Mouse (Mus musculus): ENCODE measurements around the gene Abca17.

Abca17 gene

DNA sequence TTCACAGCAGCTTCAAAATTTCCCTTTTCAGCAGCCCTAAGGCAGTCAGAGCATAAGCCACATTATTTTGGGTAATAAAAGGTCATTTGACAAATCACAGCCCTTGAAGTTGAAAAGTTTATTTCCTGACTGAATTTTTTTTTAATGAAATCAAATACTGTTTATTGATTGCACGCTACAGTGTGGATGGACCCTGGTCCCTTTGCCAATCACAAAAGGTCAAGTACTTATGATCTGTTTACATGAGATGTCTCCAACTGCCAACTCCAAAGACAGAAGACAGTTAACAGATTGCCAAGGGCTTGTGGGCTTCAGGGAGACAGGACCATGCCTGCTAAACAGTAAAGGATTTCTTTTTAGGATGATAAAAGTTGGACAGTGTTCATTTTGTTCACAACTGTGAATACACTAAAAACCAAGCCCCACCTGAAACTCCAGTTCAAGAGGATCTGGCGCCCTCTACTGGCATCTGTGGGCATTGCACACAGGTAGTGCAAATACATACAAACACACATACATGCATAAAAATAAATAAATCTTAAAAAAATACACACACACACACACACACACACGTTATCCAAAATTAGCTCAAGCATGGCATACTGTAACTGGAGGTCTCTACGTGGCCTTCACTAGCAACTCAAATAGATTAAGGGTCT, 107.4 kb downstream of the Abca17 start:
- no peak for DNase-seq (ENCODE audit: low read depth, low spot score)

DNA sequence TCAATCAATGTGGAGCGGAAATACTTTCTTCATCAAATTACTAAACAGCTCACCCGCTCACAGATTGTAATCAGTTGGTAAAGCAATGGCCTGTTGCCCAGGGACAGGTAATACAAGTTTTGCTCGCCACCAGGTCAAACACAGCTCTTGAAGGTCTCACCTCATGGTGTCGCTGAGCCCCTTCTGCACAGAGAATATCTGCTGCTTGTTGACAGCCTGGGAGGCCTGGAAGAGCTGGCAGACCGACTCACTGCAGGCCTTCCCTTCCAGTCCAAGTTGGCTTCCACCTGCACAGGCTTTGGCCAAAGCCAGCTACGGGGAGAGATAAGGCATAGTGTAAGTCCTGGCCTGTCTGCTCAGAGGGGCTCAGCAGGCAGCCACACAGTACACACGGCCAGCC, 113.9 kb downstream of the Abca17 start:
- DNase-seq (ENCODE audit: low read depth, low spot score): no peak

DNA sequence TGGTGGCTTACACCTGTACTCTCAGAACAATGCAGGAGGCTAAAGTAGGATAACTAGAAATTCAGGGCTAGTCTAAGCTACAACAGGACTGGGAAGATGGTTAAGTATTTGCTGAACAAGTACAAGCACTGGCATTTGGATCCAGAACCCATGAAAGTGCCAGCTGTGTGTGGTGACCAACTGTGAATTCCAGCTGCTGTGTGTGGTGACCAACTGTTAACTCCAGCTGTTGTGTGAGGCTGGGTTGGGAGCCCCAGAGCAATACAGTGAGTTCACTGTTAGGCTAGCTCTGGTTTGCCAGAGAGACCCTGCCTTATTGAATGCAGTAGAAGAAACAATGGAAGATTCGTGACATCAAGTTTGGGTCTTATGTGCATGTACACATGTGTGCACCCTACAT, 114.4 kb downstream of the Abca17 start:
- no peak for DNase-seq (ENCODE audit: low read depth, low spot score)

DNA sequence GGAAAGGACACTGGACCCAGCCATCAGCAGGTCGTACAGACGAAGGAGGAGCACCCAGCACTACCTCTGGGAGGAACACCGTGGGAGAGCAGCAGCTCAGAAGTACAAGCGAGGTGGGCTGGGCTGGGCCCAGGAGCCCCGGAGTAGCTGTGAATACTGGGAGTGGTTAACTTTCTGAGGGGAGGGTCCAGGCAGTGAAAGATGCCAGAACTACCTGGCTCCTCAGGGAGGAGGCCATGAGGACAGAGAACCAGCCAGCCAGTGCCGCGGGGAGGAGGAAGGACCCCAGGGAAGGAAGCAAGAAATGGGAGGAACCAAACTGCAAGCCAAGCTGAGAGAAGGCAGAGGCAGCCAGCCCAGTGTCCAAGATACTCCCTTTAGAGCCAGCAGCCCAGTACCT, 122.9 kb downstream of the Abca17 start:
- DNase-seq (ENCODE audit: low read depth, low spot score): no peak

DNA sequence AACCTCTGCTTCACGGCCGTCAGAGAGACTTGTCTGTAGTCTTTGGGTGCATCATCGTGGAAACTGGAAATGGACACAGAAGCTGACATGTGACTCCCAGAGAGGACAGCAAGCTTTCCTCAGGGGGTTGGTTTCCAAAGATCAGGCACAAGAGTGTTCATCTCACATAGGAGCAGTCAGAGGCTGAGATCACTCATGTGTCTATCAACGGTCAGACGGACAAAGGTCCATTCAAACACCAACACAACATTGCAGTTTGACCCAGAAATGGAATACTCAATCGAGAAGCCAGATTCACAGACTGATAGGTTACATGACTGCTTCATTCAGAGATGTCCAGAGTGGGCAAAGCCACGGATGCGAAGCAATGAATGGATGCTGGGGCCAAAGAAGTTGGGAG, 124.1 kb downstream of the Abca17 start:
- no peak for DNase-seq (ENCODE audit: low read depth, low spot score)

DNA sequence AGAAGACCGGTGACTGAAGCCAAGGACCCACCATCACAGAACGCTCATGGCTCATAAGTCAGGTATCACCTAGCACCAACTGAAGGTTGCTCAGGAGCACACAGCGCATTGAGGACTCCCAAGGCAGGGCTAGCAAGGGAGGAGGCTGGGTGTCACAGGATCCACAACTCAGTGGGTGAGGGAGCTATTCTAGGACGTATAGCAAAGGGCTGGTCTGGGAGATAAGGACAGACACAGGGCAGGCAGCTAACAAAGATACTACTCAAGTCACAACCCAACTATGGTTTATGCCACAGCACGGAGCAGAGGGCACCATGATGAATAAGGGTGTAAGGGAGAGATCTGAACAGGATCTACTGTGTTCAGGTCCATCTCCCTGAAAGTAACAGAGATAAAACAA, 125.0 kb downstream of the Abca17 start:
- no peak for DNase-seq (ENCODE audit: low read depth, low spot score)

DNA sequence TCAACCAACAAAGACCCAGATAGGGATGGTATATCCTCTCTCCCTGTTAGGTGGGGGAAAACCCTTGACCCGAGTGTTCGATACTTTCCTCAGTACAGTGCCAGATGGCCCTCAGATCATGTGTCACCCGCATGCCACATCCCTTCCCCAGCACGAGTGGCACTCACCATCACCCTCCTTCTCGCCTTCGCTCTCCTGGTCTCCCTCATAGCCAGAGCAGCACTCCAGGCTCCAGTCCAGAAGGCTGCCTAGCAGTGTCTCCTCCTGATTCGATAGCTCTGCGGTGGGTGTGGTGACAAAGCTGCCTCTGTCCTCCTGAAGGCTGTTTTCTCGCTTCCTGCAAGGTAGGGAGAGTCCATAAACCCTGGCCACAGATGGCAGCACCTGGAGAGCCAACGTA, 126.1 kb downstream of the Abca17 start:
- no peak for DNase-seq (ENCODE audit: low read depth, low spot score)

DNA sequence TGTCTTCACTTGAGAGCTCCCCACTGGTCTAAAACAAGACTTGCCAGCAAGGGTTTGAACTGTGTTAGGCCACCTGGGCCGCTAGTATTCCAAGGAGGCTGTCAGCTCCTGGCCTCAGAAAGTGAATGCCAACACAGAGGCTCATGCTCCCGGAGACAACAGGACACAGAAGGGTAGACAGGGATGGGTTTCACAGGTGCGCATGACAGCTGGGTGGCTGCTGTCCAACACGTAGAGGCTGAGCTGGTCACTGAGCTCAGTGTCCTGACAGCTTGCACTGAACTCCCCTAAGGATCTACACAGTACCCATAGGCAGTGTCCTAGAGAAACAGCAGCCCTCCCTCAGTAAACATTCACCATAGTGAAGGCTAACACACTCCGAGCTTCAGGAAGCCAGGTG, 127.4 kb downstream of the Abca17 start:
- peak; percentile 62 for DNase-seq (ENCODE audit: low read depth, low spot score)

DNA sequence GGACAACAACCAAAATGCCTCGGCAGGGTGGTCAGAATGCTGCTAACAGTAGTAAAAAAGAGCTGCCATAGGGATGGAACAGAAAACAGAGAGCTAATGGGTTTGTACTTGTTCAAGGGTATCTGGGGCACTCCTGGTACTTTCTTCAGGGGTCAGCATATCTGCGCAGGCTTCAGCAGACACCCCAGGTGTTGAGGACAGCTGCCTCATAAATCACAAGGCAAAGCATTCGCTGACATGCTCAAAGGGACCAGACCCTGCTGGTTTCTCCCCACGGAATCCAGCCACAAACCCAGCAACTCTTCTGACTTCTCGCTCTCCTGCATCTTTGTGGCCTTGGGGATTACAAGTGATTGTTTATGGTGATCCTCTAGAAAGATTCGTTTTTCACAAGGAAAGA, 128.2 kb downstream of the Abca17 start:
- no peak for DNase-seq (ENCODE audit: low read depth, low spot score)

DNA sequence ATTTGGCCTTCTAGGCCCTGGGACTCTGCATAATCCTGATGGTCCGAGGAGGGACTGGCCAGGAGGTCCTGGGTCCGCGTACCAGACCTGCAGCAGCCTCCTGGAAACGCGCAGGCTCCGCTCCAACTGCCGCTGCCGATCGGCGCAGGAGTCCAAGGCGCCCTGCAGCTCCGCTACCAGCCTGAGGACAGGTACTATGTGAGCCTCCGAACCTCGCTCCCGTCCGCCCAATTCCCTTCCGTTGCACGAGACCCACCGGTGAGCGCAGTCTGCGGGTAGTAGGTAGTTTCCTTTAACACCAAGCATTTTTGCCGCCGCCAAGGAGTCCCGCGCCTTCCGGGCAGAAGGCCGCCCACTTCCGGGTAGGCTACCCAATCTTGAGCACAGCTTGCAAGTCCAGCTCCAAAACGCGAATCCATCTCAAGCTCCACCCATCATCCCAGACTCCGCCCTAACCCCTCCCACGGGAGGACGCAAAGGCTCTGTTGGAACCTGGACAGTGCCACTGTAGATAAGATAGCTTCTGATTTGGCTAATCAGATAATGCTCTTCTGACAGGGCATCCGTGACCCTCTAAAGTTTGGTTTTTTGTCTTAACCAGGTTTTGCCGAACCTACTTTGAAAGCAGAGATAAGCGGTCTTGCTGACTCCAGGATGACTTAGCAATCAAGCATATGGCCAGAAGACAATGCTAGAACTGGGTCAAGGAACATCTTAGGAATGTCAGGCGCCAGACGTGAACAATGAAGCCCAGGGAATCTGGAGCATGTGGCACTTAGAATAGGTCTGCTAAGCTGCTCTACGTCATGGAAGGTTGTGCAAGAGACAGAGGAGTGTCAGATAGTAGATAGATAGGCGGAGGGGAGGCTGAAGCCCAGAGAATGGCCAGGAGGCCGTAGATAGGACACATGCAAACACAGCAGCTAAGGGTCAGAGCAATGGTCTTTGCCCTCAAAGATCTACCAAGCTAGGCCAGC, 130.1 kb downstream of the Abca17 start, which contains the start of gene Tedc2:
Tedc2 (minus strand) TSS at position 417 of the 977 bp plus-strand sequence.
- peak; percentile 89 for DNase-seq (ENCODE audit: low read depth, low spot score)

DNA sequence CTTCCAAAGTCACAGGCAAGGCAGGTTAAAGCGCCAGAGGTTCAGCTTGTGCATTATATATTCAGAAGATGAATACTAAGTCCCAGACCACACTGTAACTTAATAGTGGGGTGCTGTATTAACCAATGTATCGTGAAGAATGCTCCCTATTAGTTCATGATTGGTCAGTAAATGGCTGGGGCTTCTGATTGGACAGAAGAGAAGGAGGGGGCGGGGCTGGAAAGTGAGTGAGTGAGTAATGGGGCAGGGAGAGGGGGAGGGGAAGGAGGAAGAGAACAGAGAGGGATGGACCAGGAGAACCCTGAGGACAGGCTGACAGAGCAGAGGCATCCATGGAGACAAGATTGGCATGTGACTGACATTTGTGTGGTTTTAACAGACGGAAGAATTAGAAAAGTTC, 134.0 kb downstream of the Abca17 start:
- no peak for DNase-seq (ENCODE audit: low read depth, low spot score)

Data from skeletal muscle tissue, adult 2 months (tissue).